Mouse (Mus musculus) bone marrow, adult 2 months (tissue): ENCODE data around the gene Gaa.
"Not testable (repeated sequence)": the region's sequence is repeated elsewhere in the genome, so short reads cannot be mapped to it uniquely, and the experiment has no call there.

Experiments used
- CTCF ChIP-seq: fragments of 200-500 bp; IDR thresholded peaks from 2 replicates; pipeline ENCODE4 v1.5.1; 2011; ENCODE audit warnings: low read length, control low read depth; ENCODE audit not compliant: control insufficient read depth, insufficient read depth
- POLR2A ChIP-seq: fragments of 200-500 bp; IDR thresholded peaks from 2 replicates; pipeline ENCODE4 v1.6.1; 2011; ENCODE audit warnings: low read depth, mild to moderate bottlenecking, control low read depth, low read length, borderline replicate concordance; ENCODE audit not compliant: control insufficient read depth

- not testable (repeated sequence) for TF ChIP-seq CTCF, POLR2A
These were observed 25.2 kb downstream of the Gaa start for GRCm38 (mm10) chr11:119292861-119293260.
